Mouse (Mus musculus) R1 (cell line): ENCODE results near the gene Cers6.

Experiments used
- DNase-seq: peaks from one replicate; pipeline ENCODE4 v3.0.0-alpha.2; 2018; ENCODE audit warnings: low read depth, low spot score

Gene Cers6

DNA sequence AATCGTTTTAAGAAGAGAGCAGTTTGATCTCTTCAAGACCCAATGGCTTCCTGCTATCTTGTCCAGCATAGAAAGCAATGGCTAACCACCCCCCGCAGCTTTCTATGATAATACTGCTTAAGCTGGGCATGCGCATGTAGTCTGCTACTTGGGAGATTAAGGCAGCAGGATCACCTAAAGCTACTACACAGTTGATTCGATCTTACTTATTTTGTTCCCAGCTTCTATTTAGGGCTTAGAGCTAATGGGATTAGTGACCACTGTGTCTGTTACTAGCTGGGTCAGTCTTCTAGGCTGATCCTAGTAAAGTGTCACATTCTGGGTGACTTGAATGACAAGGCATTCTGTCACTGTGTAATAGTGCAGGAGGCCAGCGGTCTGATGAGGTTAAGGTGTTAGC, 289.6 kb downstream of the Cers6 start:
- no peak for DNase-seq

DNA sequence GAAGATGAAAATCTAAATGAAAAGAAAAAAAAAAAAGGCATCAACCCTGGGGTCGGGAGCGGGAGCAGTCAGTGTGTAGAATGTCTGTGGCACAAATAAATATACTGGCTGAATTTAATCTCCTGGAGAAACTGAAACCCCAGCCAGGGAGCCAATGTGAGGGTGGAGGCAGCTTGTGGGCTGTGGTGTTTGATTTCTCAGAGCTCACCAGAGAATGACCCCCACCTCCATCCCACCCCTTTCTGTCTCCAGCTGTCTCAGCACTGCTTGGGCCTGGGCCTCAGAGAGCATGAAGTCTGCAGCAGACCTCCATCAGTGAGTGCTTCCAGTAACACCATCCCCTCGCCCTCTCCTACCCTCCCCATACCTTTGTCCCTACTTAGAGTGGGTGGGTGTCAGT, 294.6 kb downstream of the Cers6 start:
- DNase-seq: no peak

DNA sequence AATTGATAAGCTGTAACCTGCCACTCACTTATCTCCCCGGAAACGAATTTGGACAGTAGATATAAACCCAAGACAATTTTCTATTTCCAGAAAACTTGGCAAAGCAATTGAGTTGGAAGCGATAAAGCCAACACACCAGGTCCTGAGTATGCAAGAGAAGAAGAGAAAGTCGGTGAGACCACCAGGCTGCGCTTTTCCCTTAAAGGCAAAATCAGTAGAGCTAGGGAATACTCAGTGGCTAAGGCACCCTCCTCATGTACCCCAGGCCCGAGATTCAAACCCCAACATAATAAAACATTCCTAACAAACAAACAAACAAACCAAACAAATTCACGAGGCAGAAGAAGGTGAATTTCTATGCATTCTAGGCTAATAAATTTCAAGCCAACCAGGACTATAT, 295.0 kb downstream of the Cers6 start:
- no peak for DNase-seq

DNA sequence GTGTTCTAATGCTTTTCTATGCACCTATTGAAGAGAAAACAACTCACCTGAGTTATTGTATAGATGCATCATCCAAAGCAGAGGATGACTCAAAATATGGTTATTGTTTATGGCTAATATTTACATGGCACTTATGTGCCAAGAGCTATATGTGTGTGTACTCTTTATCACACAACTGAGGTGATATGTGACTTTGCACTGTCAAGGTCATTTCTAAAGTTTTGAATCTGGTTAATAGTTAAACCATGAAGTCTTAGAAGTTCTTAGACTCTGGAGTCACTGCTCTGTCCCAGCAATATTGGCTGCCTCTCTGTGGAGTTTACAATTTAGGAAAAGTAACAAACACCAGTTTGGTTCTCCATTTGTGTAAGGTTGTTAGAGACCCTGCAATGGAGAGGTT, 297.7 kb downstream of the Cers6 start:
- DNase-seq: no peak
